Mouse (Mus musculus): ENCODE measurements at regions not wholly inside any gene's neighbourhood (a gene's known extent, or its start where the extent isn't known, plus 50 kb on each side); places are given as distances from the start of the nearest gene placed in this dataset.

DNA sequence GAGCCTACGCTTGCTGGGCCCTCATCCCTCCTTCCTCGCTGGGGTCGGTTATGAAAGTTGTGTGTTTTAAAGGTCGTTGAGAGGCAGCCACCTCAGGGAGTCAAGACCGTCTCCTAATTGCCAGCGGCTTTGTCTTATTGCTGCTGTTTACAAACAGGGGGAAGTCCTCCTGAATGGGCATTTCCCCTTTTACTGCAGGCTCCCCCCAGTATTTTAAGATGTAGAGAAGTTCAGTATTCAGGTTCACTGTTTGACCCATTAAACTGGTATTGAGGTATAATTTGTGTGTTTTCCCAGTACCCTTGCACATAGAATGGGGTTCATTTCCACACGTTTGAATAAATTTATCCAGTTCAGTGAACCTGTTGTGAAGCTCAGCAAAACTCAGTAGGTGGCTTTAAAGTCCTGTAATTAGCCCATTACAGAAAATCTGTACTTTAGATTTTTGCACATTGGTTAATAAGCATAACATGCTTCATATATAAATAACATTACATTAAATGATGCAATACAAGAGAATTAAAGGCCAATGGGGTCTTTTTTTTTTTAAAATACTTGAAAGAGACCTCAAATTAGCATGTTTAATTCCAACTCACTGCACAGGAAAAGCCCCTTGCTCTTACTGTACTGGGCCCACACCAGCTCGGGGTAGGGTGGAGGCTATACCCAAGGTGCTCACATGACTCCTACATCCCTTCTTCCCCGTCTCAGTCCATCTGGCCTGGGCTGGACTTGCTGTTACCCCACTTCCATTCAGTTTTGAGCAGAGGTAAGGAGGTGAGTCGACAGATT, 63.7 kb downstream of the Nkx2-1 start:
- no peak for DNase-seq

DNA sequence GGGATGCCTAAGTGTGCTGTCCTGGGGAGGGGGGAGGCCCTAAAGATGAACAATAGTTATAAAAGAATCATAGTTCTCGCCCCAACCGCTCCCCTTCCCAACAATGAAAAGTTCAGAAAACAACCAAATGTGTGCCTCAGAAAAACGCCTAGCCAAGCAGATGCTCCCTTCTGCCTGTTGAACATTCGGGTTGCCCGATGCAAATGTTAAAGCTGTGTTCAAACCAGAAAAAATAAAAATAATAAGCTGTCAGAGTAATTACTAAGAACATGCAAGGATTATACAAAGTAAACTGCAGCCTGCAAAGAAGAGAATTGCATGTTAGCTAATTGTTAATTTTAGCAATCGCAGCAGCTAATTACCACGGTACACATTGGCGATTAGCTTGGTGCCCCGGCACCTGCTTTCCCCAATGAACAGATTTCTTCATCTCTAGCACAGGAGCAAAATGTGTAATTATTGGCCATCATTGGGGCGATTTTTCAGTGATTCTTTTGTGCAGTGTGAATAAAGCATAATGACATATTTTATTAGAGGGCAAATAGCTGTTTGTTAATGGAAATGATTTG, 65.7 kb downstream of the Nkx2-1 start:
- no peak for DNase-seq

DNA sequence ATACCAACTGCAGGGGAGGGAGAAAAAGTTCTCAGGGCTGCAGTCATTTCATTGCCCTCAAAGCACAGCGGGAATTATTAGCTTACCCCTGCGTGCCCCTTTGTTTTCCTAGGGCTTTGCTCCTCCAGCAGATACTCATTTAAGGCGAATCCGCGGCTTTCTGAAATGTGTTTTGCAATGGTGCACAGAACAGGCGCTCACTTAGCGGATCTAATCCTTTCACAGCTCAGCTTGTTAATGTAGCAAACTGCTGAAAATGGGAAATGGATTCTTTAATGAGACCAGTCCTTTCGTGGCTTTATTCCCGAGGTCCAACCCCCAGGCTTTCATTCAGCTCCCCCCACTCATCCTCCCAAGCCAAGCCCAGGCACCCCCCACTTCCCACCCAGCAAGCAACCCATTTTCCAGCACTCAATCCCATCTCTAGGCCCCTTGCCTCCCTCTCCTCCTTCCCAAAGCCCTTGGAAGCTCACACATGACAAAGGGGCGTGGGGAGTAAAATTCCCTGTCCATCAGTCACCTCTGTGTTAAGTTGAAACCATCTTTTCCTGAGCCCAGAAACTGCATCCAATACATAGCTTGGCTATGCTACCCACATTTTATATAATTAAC, 77.1 kb downstream of the Nkx2-1 start:
- DNase-seq = no peak

DNA sequence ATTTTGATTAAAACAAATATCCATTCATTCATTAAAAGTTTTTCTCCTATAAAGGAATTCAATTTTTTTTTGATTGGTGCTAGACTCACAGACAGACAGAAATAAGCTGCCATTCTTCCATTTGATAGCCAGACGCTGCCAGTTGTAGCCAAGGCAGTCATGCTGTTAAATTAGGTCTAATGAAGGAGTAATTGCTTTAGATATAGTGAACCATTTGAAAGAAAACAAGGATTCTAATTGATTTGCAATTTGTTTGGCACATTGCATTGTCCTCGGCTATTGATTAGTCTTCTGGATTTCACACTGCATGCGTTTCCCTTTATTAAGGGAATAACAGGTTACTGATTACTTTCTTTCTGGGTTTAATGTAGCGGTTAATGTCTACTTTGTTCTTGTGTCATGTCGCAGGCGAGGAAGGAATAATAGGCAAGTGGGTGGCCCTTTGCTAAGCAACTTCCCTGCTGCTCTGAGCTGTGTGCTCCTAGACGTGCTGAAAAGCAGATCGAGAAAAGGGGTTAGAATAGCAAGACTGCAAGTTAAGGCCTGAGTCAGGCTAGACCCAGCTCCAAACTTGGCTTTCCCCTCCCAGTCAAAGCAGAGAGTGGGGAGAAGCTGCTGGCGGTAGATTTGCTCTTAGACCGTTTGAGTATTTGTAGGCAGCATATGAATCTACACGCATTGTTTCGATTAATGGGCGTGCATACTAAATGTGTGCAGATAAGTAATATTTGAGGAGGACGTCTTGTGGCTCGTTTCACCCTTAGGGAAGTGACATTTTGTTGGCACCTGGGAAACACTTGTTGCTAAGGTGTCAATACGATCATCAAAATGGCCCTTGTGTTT, 77.8 kb downstream of the Nkx2-1 start:
- DNase-seq = no peak

DNA sequence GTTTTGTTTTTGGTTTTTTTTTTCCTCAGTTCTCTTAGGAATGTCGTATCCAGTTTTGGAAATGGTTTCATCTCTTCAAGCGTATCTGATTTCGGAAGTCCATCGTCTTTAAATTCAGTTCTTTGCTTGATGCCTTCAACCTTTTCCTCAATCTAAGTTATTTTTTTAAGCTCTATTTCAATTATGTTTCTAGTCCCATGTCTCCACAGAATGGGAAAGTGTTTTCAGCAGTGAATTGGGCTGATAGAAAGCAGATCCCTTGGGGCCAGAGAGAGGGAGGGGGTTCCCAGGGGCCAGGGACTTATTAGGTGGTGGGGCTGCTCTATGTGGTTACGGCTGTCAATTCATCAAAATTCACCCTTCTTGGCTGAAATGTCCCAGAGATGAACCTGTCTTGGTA, 78.8 kb downstream of the Nkx2-1 start:
- DNase-seq = no peak

DNA sequence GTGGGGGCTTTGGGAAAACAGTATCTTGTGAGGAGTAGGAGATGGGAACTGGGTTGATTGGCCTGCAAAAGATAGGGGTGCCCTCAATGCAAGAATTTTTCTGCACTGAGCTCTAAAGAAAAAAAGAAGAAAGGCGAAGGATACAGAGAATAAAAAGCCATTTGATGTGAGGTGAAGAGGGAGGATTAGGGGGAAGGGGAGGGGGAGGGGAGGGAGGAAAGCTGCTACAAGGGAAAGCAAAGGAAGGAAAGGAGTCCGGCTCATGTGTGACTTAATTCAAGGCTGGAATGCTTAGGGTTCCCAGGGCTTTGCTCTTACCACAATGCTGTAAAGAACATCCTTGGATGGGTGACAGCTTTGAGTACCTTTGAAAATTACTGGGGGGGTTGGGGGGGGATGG, 79.4 kb downstream of the Nkx2-1 start:
- no peak for DNase-seq

DNA sequence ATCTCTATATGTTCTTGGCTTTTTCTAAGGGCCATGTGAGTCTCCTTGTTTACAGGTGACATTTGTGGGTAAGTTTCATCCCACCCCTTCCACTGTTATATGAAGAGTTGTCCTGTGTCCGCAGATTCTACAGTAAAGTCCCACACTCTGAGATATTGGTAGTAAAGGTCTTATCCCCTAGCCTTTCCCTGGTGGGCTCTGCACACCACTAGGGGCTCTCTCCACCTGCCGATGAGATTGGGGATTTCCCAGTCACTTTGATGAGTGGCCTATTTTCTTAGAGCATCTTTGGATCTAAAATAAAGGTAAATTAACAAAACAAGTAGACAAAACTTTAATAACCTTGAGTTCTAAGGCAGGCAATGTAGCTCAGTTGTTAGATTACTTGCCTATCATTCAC, 86.4 kb downstream of the Nkx2-1 start:
- DNase-seq = no peak

DNA sequence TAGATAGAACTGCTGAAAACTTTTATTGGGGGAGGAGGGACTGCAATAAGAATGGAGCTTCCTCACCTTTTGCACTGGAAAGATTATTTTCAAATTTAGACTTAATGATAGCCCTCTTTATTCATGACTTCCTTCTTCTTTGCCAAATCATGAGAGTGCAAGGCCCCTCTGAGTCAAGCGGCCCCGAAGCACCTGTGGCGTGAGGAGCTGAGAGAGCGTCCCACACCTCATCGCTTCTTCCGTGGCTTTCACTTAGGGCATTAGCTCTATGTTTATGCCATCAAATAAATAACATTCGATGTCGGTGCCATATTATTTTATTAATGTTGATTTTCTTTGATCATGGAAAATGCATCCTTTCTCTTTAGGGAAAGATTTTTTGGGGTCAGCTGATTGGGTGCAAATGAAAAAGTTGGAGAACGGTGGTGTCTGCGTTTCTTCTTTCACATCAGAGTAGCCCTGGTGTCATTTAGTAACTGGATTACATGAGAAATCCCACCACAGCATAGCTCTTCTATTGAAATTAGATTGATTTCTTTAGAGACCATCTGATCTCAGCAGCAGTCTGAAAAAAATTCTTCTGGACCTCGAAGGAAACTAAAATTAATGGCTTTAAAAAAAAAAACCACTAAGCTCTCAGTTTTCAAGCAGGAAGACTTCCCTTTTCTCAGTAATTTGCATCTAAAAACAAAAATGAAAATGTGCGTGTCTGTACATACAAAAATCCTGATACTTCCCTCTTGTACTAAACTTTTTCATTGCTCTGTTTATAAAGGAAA, 87.7 kb downstream of the Nkx2-1 start:
- no peak for DNase-seq

DNA sequence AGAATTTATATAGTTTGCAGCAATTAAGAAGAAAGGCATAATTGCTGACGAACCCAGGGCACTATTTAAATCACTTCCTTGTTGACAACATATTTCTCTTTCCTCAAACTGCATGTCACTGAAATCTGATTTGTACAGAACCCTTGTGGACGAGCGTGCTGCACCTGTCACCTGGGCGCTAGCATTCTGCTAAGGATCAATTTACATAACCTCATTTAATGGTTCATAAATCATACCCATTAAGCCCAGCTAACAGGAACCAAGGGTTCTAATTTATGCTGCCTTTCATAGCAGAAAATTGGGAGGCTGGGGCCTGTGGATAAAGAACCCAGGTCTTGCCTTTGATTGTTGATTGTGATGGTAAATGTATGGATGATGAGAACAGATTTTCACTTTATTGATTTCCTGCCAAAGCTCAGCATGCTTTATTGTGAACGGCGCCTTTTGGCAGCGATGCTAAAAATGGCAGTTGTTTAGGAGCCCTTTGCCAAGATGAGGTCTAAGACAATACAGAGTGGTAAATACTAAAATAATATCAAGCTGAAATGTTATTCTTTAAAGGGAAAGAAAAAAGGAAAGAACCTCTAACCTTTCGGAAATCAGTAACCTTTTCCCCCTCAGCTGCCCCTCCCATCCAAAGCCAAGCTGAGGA, 95.4 kb downstream of the Nkx2-1 start:
- DNase-seq = no peak

DNA sequence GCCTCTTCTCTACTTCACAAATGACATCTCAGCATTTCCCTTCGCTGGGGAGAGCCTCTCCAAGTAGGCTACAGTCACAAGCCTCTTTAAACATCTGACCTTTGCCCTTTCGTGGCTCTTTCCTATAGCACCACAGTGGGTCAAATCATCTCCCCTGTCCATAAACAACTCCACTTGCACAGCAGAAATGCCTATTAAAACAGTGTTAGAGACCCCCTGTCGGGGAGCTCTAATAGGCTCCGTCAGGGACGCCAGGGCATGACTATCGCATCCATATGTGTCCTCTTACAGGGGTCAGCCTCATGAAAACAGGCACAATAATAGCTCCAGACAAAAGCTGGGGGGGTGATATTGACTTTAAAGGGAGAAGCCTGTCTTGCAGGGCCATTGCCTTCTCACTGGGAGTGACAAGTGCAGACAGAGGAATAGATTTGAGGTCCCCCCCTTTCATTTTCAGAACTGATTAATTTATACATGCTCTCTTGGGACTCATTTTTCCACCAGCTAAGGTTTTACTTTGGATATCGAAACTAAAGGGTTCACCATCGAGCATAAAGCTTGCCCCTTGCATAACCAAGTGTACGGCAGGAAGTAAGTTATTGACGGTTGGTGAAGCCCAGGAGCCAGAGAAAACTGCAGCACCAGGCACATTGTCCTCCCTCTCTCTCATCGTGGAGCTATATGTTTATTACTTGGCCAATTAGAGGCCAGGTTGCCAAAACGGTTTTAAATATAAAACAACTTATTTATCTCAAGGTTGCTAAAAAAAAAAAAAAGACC, 94.6 kb upstream of the Mbip start:
- DNase-seq = no peak

DNA sequence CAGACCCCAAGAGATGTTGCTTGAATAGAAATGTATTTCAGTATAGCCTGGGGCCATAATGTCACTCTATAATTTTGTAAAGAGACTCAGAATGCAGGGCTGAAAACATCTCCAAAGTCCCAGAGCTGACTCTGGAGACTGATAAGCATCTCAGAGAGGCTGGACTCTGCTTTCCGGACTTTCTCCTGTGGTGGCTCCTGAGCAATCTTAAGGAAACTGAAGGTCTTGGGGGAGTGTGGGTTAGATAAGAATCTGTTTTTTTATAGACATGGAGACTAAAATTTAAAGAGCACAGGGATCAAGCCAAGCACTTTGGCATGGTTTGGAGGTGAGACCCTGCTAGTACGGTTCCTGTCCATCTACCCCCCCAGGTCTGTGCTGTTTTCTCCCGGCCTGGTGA, 92.7 kb upstream of the Mbip start:
- DNase-seq = no peak

DNA sequence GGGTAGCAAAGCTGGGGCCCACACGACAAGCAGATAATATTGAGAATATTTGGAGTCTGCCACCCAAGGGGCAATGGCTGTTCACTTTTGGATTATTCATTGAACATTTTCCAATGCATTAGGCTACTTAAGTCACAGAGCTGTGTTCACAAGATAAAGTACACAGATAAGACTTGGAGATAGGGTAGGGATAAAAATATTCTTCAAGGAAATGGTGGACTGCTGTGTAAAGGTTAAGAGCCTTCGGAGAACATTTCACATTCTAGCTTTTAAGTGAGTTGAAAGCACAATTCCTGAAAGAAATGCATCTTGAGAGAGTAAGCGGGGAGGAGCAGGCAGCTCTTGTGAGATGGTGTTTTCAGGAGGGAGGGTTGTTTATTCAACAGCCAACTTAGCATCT, 92.3 kb upstream of the Mbip start:
- no peak for DNase-seq

DNA sequence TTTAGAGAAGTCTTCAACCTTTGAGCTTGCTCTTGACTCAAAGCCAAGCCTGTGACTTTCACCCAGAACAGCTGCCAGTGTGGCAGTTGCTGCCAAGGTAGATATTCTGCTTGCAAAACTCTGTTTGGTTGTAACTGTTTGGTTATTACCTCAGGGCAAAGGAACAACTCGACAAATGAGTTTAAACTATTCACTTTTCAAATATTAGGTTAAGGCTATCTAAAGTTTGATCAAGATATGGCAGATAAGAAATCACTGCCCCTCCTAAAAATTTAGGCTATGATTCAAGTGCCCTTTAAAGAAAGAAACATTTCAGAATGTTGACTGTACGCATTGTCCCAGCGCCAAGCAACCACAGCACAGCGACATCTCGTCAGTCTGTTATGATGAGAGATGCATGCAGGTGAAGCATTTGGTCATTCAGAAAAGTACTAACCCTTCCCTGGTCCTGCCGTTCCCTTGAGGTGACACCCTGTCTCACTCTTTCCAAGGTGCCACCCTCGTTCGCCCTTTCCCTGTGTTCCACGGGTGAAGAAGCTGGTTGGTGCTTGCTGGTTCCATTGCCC, 81.1 kb upstream of the Mbip start:
- no peak for DNase-seq

DNA sequence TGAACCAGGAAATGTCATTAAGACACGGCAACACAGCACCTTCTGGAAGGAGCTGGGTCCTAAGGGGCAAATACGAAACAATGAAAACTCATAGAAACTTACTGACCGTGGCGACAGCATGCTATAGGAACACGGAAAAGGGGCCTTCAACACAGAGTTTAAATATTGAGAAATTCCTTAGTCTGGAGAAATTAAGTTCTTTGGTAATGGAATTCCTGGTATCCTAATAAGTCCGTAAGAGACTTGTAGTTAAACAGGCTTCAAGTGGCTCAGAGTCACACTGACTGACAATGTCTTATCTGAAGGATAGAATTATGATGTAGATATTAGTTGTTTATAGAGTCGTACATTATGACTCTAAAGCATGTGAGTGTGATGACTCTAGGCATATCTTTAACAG, 70.4 kb upstream of the Mbip start:
- DNase-seq = no peak

DNA sequence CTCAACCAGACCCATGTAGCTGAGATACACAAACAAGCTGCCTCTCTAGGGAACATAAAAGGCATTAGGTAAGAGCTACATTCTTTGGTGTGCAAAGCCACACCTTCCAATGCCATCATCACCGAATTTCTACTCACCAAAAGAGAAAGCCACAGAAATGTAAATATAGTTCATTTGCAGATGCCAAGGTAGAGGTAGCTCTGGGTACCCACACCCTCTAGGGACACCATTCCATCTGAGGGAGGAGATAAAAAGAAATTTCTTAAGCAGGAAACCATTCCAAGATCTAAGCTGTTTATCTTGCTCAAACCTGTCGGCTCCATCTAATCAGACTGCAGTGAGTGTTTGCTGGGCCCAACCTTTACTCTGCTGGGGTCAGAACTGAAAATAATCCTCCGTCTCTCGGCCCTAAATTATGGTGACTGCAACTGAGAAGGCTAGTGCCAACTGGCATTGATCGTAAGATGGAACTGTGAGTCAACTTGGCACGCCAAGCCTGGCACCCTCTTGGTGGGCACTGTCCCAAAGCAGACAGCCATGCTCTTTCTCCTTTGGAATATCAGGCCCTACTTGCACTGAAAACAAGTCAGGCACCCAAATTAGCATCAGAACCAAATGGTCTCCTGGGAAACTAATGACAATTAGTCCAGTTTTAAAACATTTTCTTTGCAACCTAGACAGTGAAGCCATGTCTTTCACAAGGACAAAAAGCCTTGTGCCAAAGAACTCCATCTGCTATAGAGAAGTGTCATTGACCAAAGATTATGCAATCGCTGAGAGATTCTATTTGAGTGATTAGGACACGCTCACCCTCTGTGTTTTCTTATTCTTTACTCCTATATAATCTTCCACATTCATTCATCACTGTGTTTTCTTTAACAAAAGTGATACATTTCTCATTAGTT, 69.4 kb upstream of the Mbip start:
- no peak for DNase-seq

DNA sequence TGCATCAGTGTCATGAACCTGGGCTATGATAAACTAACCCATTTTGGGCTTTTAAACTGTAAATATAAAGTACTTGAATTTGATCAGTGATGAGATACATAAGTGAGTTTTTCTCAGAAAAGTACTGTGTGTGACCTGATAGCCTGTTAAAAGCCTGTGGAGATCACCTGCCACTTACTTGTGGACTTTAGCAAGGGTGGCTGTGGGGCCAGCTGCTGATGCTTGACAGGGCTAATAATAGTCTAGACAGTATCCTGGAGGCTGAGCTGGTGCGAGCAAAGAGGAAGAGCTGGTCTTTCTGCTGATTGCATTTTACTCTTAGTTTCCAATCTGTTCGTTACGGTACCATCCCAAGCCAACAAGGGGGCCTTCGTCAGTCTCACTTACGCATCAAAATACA, 60.0 kb upstream of the Mbip start:
- no peak for DNase-seq

DNA sequence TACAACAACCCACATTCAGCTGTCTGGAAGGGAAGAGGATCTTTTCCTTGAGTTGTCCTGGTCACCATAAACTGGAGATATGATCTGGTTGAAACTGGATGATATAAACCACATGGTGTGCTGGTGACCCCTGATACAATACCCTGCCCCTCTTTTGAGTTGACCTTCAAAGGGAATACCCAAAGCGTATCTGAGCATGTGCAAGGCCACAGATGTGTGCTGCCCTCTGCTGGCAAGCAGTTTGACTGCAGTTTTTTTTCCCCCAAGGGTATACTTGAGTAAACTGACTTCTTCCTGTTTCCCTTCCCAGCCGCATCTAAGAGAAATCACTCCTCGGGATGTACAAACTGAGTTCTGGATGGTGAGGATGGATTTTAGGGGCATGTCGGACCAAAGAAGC, 59.1 kb upstream of the Mbip start:
- DNase-seq = peak; percentile 77

DNA sequence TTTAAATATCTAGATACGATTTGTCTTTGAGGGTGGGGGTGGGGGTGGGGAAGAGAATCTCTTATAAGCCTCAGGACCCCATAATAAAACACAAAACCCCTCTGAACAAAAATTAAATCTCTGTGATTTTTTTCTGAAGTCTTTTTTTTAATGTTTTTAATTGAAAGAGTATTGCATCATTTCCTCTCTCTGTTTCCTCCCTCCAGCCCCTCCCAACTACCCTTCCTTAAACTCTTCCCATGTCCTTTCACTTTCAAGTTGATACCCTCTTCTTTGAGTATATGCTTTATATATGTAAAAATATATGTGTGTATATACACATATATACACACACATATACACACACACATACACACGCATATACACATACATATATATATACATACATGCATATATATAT, 58.6 kb upstream of the Mbip start:
- DNase-seq = no peak

DNA sequence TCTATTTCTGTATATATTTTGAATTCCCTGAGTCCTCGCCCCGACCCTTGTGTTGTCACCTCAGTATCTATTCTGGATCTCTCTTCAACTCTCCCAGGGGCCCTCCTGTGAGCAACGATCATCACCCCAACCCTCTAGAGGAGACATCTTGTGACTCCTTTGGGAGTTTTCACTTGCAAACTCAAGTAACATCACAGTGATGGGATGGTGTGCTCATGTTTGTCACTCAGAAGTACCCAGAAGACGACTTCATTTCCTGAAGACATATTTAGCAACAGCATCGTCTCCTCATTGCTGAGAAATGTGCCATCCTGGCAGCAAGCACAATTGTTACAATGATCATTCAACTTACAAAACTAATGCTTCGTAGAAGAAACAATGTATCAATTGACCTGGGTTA, 57.9 kb upstream of the Mbip start:
- DNase-seq = no peak

DNA sequence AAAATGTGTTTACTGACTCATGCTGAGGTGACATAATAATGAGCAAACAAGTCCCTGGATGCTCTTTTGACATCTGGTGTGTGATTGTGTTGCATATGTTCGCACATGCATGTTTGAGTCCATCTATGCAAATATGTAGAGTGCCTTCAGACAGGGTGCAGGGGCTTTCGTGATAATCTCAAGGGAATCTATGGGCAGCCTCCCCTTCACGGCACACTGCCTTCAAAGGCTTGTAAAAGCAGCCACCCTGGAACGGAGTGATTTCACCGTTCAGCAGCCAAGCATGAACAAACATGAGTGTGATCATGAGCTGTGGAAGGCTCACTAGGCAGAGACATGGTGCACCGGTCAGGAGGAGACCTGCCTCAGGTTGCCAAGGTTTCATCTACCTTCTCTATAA, 57.1 kb upstream of the Mbip start:
- peak; percentile 24 for DNase-seq
